Mouse (Mus musculus) cerebral cortex, adult 2 months (tissue): ENCODE measurements around the gene Sept3.

Source experiments
- WGBS: fragments of 180-500 bp; shearing (Covaris S2); methylation state at CpG from one replicate; pipeline ENCODE4 v1.1.7; 2018; 5-methylcytosine and 5-hydroxymethylcytosine counted together

Sept3 gene

DNA sequence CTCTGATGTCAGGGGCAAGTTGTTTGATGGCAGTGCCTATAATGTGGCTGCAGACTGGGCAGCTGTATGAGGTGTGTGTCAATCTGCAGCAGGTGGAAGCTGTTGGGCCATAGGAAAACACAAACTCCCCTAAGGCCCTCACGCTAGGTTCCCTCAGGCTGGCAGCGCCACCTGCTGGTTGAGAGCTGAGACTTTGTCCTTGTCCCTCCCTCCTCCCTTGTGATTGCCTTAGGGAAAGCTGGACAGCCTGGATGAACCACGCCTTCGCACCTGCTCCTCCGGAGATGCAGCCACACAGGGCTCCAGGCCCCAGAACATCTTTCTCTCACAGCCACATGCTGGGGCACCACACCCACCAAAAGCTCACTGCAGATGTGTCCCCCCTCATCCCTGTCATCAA lies 3.5 kb upstream of the Sept3 start:
- 1% methylated on average over 5 of the region's 5 CpGs for WGBS

DNA sequence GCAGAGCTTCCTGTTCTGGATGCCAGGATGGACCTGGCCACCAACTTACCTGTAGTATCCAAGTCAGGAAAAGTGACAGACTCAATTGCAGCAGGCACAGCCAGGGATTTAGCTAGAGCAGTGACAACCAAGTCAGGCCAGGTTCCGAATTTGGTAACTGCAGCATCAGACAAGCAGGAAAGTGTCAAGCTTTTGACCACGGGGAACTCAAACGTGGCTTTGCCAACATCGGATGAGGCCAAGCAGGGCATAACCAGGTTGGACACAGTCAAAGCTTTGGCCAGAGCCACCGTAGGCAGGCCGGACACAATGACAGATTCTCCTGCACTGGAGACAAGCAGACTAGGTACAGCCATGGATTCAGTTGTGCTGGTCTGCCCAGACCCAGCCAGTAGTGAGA lies 2.4 kb upstream of the Sept3 start:
- WGBS, result 89% methylated on average over 6 of the region's 6 CpGs

DNA sequence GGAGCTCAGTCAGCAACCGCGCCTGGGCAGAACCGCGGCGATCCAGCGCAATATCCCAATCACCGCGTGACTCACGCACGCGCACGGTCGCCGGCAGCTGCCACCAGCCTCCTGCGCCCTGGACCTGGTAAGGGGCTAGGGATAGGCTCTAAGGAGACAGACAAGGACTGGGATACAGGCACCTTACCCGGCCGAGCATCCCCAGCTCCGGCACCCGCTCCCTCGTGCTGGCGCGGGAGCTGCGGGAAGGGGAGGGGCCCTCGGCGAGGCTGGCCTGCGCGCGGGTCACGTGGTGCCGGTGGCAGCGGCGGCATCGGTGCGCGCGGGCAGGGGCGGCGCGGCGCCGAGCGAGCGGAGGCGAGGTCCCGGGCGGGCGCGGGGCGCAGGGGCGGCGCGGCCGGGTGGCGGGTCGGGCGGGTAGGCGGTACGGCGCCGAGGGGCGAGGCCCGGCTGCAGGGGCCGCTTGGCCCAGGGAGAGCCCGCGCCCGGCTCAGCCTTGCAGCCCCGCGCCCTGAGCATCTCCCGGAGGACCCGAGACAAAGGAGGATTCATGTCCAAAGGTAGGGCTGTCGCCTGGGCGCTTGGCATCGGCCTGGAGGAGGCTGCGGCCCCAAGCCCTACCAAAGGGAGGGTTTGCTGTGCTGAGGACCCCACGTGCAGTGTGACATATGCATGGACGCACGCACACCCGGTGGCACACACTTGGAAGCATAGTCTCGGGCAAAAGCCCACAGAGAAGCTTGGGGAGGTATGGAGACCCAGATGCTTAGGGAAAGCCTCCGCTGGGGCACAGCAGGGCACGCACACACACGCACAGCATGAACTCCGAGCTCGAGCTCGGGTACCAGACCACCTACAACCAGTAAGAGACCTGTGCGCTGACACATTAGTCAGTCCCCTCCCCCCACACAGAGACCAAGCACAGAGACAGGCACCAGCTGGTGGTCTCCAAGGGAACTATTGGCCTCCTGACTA lies 521 bp downstream of the Sept3 start:
- under 1% methylated on average over 63 of the region's 86 CpGs for WGBS

DNA sequence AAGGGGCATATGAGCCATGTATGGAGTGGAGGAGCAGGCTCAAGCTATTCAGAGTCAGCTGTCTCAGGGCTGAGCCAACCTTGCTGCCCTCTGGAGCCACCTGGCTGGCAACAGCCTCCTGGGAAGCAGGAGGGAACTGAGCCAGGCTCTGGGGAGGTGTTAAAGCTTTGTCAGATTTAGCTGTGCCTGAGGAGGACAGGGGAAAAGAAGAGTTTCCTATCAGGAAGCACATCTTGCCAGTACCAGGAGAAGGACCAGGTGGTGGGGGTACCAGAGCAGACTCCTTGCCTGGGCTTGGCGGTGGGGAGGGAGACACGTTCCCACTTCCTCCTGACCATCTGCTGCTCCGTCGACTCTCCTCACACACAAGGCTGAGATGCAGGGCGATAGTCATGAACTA lies 2.9 kb downstream of the Sept3 start:
- 35% methylated on average over 5 of the region's 5 CpGs for WGBS

DNA sequence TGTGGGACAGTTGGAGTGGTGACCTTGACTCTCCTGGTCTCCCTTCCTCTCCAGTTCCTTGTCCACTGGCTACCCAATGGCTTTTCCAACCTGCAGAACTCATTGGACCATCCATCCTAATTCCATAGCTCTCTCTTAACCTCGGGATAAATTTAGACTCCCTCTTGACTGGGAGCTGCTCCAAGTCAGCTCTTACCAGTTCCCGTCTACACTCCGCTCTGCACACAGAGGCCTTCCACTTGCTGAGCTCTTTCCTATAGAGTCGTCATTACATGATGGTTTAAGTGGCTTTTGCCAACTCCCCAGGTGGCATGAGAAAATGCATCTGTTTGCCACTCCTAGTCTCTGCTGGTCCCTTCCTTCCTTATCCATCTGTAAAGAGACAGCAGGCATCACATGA lies 5.9 kb downstream of the Sept3 start:
- WGBS, result 38% methylated on average over 4 of the region's 4 CpGs

DNA sequence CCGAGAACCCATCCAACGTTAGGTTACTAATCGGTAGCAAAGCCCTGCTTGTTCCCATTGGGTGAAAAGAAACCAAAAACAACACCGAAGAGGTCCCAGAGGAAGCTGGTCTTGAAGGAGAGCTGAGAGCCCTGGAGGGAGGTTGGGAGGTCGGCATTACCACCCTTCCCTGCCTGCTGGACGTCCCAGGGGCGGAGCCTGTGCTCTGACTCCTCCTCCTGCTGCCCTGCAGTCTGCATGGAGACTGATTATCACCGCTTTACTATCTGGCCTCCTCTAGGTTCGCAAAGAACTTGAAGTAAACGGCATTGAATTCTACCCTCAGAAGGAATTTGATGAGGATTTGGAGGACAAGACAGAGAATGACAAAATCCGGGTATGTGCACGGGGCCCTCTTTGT lies 11.5 kb downstream of the Sept3 start:
- 70% methylated on average over 12 of the region's 12 CpGs for WGBS

DNA sequence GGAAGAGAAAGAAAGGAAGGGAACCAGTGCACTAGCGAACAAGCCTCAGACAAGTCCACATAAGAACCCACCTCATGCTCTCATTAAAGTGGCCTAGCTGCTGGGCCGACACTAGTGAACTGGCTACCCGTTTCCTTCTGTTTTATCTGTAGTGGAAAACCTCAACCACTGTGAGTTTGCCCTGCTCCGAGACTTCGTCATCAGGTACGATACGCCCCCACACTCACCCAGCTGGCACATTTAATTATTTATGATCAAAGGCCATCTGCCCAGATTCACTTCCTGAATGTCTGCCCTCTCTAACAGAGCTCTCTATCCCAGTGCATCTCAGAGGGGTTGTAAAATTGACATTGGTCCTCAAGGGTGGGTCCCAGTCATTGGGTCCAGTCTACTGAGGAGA lies 15.6 kb downstream of the Sept3 start:
- WGBS, result 79% methylated on average over 7 of the region's 7 CpGs

DNA sequence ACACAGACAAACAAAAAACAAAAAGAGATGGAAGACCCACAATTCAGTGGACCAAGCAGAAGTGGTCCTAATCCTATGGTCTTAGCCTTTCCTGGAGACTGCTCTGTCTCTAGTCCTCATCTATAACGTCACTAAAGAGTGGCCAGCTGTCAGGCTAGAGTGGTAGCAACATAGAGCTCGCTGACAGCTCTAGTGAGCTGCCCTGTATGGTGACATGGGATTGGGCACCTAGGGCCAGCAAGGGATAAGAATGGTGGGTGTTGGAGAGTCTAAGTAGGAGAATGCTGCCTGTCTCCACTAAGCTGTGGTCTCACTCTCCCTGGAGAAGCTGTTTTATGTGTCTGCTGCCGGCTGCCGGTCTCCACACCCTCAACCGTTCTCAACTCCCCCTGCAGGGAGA lies 18.2 kb downstream of the Sept3 start:
- WGBS, result 37% methylated on average over 5 of the region's 5 CpGs

DNA sequence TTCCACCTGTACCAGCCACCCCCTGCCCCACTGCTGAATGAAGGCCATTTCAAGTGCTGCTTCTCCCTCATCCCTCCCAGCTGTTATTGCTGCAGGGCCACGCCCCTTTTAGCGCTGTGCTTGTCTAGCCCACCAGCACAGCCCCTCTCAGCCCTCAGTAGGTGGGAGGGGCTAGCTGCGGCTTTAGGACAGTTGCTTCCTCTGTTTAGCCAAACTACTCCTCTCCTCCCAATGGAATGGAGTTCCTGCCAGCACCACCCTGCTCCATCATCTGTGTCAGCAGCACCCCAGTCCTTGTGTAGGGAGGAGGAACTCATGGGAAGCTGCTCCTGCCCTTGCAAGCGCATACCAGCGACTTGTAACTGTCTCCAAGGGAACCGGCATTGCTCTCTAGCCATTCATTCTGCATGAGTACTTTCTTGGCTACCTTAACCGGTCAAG lies 18.6 kb downstream of the Sept3 start:
- WGBS, result 6% methylated on average over 7 of the region's 7 CpGs

DNA sequence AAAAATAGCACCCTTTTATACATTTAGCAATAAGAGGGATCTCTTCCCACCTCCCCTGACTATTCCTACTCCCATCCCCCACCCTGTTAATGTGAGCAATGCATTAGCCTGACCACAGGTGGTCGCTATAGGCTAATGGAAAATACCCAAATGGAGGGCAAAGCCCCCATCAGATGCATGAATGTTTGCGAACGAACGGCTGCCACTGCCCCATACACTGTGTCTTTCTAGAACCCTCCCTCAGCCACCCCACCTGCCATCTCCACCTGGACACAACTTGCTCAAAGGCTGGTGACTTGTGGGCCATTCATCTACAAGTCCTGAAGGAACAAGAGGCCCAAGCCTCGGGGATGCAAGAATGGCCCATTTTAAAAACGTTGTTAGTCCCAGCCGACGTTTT lies 19.4 kb downstream of the Sept3 start:
- 13% methylated on average over 8 of the region's 8 CpGs for WGBS

DNA sequence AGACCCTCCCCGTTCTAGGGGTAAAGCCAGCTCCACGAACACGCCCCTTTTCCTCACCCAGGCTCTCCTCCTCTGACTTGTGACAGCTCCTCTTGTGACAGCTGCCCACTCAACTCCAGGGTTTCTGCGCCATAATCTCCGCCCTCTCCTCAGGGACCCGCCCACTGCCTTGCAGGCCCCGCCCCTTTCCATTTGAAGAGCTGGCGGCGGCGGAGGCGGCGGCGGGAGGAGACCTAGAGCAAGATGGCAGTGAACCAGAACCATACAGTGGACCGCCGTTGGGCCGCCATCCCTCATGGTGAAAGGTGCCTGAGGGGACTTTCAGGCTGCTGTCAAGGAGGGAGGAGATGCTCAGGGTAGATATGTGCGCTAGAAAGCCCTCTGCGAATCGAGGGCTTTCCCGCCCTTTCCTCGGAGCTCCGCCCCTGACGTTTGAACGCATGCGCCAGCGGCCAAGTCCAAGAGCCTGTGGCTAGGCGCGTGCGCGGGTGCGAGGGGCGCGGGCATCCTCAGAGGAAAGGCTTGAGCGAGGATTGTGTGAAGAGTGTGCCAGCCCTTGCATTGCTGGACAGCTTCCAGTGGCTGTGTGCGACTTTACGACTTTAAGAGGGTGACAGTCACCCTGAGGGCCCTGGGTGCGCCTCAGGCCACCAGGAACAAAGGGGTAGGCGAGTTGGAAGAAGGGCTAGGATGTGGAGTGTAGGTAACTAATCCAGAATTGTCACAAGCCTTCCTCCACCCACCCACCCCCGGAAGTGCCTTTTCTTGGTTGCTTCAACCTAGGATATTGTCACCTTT lies 24.3 kb downstream of the Sept3 start, which contains the start of gene Wbp2nl:
Gene Wbp2nl (plus strand): TSS at position 191 of the 798 bp plus-strand sequence.
- WGBS, result 57% methylated on average over 39 of the region's 39 CpGs

DNA sequence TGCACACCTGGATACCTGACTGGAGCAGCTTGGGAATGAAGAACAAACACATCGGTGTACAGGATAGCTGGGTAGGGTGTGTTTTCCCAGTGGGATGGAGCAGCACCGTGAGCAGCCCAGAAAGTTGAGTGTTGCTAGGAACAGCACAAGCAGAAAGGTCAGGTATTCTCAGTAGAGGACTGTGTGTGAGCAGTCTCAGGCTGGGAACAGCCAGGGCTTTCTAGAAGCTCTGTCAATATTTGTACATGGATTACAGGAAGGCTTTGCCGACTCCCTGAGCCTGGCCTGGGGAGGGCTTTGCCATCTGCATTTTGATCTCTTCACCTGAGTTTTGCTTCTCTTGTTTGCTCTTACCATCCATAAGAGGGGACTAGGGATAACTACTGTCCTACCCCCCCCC lies 32.4 kb downstream of the Sept3 start:
- WGBS, result 76% methylated on average over 3 of the region's 3 CpGs

DNA sequence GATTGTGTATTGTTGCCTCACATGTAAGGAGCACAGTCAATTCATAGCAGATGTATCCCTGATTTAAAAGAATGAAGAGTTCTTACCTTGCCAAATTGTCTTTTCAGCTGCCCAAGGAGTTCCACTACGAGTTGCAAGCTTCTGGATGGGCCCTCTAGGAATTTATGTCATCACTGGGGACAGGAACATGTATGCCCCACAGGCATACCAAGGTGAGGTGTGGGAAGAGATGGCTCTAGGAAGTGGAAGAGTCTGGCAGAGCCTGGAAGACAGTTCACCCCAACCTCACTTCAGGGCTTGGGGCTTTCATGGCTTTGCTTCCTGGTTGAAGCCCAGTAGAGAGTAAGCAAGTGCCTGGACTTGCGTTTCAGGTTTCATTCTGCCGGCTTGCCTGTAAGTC lies 33.7 kb downstream of the Sept3 start:
- 86% methylated on average over 3 of the region's 3 CpGs for WGBS

DNA sequence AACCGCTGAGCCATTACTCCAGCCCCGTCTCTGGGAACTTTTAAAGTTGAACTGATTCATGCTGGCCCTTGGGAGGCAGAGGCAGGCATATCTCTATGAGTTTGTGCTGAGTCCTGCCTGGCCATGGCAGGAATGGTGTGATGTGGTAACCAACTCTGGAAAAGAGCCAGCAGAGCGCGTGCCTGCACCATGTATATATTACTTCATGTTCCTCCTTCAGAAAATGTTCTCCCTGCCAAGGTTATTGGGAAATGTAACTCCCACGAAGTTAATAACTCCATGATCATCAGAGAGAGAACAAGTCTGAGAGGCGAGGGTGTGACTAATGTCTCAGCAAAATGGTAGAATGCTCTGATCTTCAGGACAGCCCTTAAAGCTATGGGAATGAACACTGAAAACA lies 43.1 kb downstream of the Sept3 start:
- WGBS, result 86% methylated on average over 6 of the region's 6 CpGs

DNA sequence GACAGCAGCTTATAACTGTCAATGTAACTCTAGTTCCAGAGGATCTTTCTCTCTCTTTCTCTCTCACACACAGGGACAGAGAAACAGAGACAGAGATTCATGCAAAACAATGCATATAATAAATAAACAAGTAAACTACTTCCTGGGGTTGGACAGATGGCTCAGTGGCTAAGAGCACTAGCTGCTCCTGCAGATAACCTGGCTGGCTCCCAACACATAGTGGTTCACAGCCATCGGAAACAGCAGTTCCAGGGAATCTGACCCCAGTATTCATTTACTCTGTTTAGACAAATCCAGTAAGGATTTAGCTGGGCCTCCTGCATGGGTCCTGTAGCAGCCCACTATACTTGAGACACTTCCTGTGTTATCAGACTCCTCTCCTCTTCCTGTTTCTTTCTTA lies 44.9 kb downstream of the Sept3 start:
- WGBS, result 56% methylated on average over 1 of the region's 1 CpGs

DNA sequence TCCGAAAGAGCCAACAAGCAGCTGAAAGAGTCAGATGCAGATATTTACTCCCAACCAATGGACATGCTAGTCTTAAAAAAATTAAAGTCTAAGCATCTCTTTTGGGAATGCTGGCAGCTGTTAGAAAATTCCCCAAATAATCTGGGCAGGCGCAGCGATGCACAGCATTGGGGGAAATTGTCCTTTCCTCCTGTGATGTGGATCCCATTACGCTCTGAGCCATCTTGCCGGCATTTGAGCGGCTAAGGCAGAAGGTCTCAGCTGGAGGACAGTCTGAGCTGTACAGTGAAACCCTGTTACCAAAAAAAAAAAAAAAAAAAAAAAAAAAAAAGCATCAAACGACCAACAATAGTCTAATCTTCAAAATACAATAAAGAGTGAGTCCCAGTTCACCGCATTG lies 47.5 kb downstream of the Sept3 start:
- WGBS, result 72% methylated on average over 8 of the region's 8 CpGs

DNA sequence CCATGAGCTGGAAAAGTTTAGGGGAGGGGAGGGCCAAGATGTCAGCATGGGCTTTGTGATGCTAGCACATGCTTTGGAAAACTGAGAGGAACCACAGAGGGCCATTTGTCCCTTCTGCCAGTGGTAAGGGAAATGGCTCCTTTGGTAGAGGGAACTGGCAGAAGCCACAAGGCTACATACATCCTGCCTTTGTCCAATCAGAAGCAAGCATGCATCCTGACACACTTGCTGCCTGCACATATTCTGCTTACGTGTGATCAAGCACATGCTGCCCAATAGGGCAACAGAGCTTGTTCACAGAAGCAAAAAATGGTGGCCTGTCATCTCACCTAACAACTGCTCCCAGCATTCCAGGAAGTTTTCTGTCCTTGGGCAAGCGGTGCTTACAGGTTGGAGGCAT lies 50.7 kb downstream of the Sept3 start:
- WGBS, result 78% methylated on average over 2 of the region's 2 CpGs

DNA sequence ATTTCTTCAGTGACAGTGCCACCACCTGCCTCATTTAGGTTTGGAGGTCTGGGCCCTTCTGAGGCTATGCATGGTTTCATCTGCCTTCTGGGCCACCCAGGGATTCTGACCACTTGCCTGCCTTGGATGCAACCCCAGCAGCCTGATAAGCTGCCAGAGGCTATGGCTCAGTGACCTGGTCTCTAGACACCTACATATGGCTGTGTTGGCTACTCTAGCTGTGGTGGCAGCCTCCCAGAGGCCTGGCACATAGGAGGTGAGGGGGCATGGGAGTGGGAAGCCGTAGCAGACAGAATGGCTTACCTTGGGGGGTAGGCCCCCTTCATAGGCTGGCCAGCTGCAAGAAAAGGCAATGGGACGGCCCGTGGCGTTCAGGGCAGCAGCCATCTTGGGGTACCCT lies 60.5 kb downstream of the Sept3 start:
- WGBS, result 99% methylated on average over 4 of the region's 4 CpGs

DNA sequence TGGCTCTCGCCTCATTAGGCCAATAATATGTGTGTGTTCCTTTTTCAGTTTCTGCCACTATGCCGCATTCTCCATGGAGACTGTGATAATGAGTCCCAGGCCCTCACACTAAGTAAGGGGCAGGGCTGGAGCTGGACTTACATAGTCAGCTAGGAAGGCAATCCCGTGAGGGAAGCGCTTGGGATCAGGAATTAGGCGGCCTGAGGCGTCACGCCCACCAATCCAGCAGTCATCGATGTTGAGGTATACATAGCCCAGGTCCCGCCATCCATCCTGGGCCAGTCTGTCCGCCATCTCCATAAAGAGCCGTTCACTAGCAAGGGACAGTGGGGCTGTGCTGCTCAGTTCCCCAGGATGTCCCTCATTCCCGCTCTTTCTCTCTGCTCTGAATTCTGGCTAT lies 61.9 kb downstream of the Sept3 start:
- 85% methylated on average over 12 of the region's 12 CpGs for WGBS

DNA sequence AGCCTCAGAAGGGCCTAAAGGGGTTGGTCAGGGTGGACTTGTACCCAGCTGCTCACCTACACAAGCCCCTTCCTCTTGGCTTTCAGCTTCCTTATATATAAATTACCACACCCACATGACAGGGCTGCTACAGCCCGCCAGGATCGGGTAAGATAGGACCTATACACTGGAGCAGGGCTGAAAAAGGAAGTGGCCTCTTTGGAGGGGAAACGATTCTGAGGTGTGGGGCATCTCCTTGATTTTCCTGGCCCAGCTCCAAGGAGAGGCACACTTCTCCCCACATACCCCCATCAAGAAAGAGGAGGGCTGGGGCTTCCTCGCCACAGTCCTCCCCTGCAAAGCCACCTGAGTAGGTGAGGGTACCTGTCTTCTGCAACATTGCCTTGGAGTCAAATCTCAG lies 63.2 kb downstream of the Sept3 start:
- WGBS, result 24% methylated on average over 4 of the region's 4 CpGs

DNA sequence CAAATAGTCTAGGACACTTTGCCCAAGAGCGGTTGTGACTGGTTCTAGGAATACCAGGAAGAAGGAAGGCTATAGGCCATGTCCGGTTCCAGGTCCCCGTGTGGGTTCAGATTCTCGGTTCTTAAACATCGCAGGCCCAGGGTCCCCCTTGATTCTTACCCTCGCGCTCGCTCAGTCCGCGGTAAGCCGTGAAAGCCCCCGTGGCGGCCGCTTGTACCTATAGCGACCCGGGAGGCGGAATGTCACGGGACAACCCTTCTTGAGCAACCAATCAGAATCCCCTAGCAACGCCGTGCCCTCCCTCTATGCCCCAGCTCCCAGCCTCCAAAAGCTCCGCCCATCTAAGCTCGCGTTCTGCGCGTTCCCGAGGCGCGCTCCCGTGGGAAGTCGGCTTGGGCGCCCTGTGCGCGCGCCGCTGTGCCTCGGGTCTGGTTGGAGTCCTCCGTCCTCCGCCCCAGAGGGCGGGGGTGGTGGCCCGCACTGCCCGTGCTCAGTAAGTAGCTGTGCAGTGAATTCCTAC lies 64.0 kb downstream of the Sept3 start, which contains the start of the genes Naga, Pheta2 and Smdt1:
Gene Naga (minus strand): TSS at position 333 of the 520 bp plus-strand sequence.
Gene Pheta2 (plus strand): TSS at position 350 of the 520 bp plus-strand sequence.
Gene Smdt1 (plus strand): TSS at position 367 of the 520 bp plus-strand sequence.
- WGBS, result under 1% methylated on average over 41 of the region's 41 CpGs

DNA sequence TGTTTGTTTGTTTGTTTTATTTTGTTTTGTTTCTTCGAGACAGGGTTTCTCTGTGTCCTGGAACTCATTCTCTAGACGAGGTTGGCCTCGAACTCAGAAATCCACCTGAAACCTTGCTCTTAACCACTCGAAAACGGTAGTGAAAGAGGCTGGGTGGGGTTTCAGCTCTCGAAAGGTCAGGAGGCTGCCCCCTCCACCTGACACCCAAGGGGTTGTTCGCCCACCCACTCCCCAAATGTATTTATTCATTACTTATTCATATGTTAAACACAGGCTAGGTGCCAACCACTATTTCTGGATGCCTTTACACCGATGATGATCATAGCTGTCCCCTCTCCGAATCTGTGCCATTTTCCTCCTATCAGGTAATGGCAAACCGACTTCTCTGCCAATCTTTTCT lies 64.5 kb downstream of the Sept3 start:
- 47% methylated on average over 10 of the region's 10 CpGs for WGBS
